In the genomic region with DNA sequence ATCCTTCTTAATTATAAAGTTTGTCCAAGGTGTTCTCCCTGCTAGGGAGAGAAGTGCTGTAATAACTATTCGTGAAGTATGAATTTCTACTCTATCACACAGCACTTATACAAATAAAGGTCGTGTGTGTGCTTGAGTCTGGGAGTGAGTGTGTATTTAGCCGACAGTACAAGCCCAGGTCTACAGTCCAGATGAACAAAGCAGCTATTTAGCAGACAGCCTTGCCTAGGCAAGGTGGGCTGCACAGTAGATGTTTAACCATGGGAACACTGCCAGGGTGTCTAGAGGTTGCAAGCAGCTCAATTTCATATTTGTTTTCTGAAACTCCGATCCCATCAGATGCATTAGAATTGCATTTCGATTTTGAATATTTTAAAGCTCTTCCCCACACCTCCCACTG, we compare ENCODE assay signal across 11 mouse cellular contexts.
"Had no signal": no experiment of that assay in that cellular context is flagged by ENCODE, and none has a peak within 500 bp of the region (broad histone marks: within the 10 kb centered on the region; RNA-seq: fewer than 3 reads in every experiment).

No protein-coding gene starts in this region.

- H3K36me3 ChIP-seq: intestine, embryonic 15.5 days; limb, embryonic 10.5 days; liver, embryonic 15.5 days; midbrain, embryonic 13.5 days had no signal

- H3K4me1 ChIP-seq: intestine, embryonic 15.5 days; limb, embryonic 10.5 days; liver, embryonic 15.5 days; midbrain, embryonic 13.5 days had no signal

- H3K4me2 ChIP-seq: intestine, embryonic 15.5 days; liver, embryonic 11.5 days; liver, embryonic 15.5 days; midbrain, embryonic 13.5 days had no signal

- H3K27me3 ChIP-seq: intestine, embryonic 15.5 days; liver, embryonic 15.5 days; midbrain, embryonic 13.5 days had no signal

- H3K4me3 ChIP-seq: intestine, embryonic 15.5 days; limb, embryonic 10.5 days; liver, embryonic 15.5 days; midbrain, embryonic 13.5 days had no signal

- ATAC-seq: intestine, embryonic 15.5 days; midbrain, embryonic 13.5 days had no signal

- H3K9ac ChIP-seq: intestine, embryonic 15.5 days; liver, embryonic 15.5 days; midbrain, embryonic 13.5 days had no signal

- H3K27ac ChIP-seq: intestine, embryonic 15.5 days; limb, embryonic 10.5 days; liver, embryonic 15.5 days; midbrain, embryonic 13.5 days had no signal

- DNase-seq: kidney, adult 18-20 months; kidney, postnatal 10 days; kidney, postnatal 4 days; lung, postnatal 14 days; right cerebral cortex, postnatal 25 days; thymus, postnatal 4 days had no signal

- H3K9me3 ChIP-seq: intestine, embryonic 15.5 days; limb, embryonic 10.5 days; liver, embryonic 15.5 days; midbrain, embryonic 13.5 days had no signal
